ENCODE assay signal across 22 mouse cellular contexts in genomic region chr11:76459489-76459888, GRCm38 (mm10). TPM values are rescaled to one million over a fixed set of nuclear protein-coding genes. Genes with fewer than 3 reads are reported as not detected.
DNase-seq lines count a peak whose midpoint lies in the region; ATAC-seq and TF ChIP-seq lines count a peak whose summit lies in the region.
"Had no signal": no experiment of that assay in that cellular context is flagged by ENCODE, and none has a peak within 500 bp of the region (broad histone marks: within the 10 kb centered on the region; RNA-seq: fewer than 3 reads in every experiment).

No protein-coding gene starts in this region.

- no peak overlapping the region for H3K9ac ChIP-seq in forebrain, postnatal 0 days
- no peak overlapping the region for H3K9ac ChIP-seq in forebrain, embryonic 15.5 days (replicated peaks)
- H3K9ac ChIP-seq in midbrain, postnatal 0 days (replicated peaks; ENCODE audit: low read length, poor library complexity, severe bottlenecking): no peak overlapping the region
- H3K9ac ChIP-seq in midbrain, embryonic 13.5 days (replicated peaks): no peak overlapping the region
- H3K9ac ChIP-seq in stomach, postnatal 0 days (ENCODE audit: low read length): no peak overlapping the region
- H3K9ac ChIP-seq: embryonic facial prominence, embryonic 13.5 days; forebrain, embryonic 13.5 days; heart, embryonic 12.5 days; hindbrain, embryonic 15.5 days had no signal

- H3K4me3 ChIP-seq in forebrain, postnatal 0 days (ENCODE audit: low read depth, low read length): no peak overlapping the region
- H3K4me3 ChIP-seq in forebrain, embryonic 15.5 days: no peak overlapping the region
- no peak overlapping the region for H3K4me3 ChIP-seq in kidney, adult 2 months (ENCODE audit: insufficient read depth, low read depth, low read length)
- H3K4me3 ChIP-seq in midbrain, postnatal 0 days (ENCODE audit: low read depth, low read length): no peak overlapping the region
- H3K4me3 ChIP-seq in midbrain, embryonic 13.5 days (replicated peaks): no peak overlapping the region
- H3K4me3 ChIP-seq in stomach, postnatal 0 days (ENCODE audit: low read depth, low read length): no peak overlapping the region
- H3K4me3 ChIP-seq: embryonic facial prominence, embryonic 13.5 days; forebrain, embryonic 13.5 days; heart, embryonic 12.5 days; hindbrain, embryonic 10.5 days; hindbrain, embryonic 15.5 days had no signal

- TF ChIP-seq CTCF in forebrain, postnatal 0 days (IDR thresholded peaks at IDR 0.05; ENCODE audit: low read depth): peak; percentile 44
- 0 out of 2 replicates have a peak, but pooled peaks have one; percentile 3 for TF ChIP-seq CTCF in kidney, adult 2 months (conservative IDR thresholded peaks at IDR 0.05; ENCODE audit: insufficient read depth, insufficient read length, low read depth, low read length)
- TF ChIP-seq CTCF in midbrain, postnatal 0 days (IDR thresholded peaks at IDR 0.05): peak; percentile 50
- peak; percentile 43 for TF ChIP-seq CTCF in stomach, postnatal 0 days (IDR thresholded peaks at IDR 0.05; ENCODE audit: low read depth)

- H3K4me2 ChIP-seq in forebrain, postnatal 0 days (ENCODE audit: low read depth): no peak overlapping the region
- no peak overlapping the region for H3K4me2 ChIP-seq in forebrain, embryonic 15.5 days (replicated peaks)
- no peak overlapping the region for H3K4me2 ChIP-seq in midbrain, postnatal 0 days (ENCODE audit: low read depth, low read length, poor library complexity, severe bottlenecking)
- no peak overlapping the region for H3K4me2 ChIP-seq in midbrain, embryonic 13.5 days (replicated peaks)
- no peak overlapping the region for H3K4me2 ChIP-seq in stomach, postnatal 0 days (replicated peaks; ENCODE audit: low read depth)
- H3K4me2 ChIP-seq: embryonic facial prominence, embryonic 13.5 days; forebrain, embryonic 13.5 days; heart, embryonic 12.5 days; hindbrain, embryonic 15.5 days had no signal

- H3K27ac ChIP-seq in forebrain, postnatal 0 days (ENCODE audit: low read depth, low read length): no peak overlapping the region
- no peak overlapping the region for H3K27ac ChIP-seq in forebrain, embryonic 15.5 days (replicated peaks)
- H3K27ac ChIP-seq in kidney, adult 2 months (ENCODE audit: insufficient read depth, low read depth, low read length): no peak overlapping the region
- H3K27ac ChIP-seq in midbrain, postnatal 0 days (ENCODE audit: low read depth, low read length): no peak overlapping the region
- no peak overlapping the region for H3K27ac ChIP-seq in midbrain, embryonic 13.5 days
- no peak overlapping the region for H3K27ac ChIP-seq in stomach, postnatal 0 days (replicated peaks)
- H3K27ac ChIP-seq: embryonic facial prominence, embryonic 13.5 days; forebrain, embryonic 13.5 days; hindbrain, embryonic 10.5 days; hindbrain, embryonic 15.5 days had no signal

- H3K27me3 ChIP-seq in forebrain, postnatal 0 days (ENCODE audit: insufficient read depth, low read length): no peaks in the 10 kb centered on the region
- H3K27me3 ChIP-seq in forebrain, embryonic 15.5 days: no peaks in the 10 kb centered on the region
- no peaks in the 10 kb centered on the region for H3K27me3 ChIP-seq in kidney, adult 2 months (replicated peaks; ENCODE audit: control insufficient read depth, insufficient read depth, low read length)
- H3K27me3 ChIP-seq in midbrain, postnatal 0 days (ENCODE audit: insufficient read depth, low read length): no peaks in the 10 kb centered on the region
- no peaks in the 10 kb centered on the region for H3K27me3 ChIP-seq in midbrain, embryonic 13.5 days
- H3K27me3 ChIP-seq in stomach, postnatal 0 days (ENCODE audit: control insufficient read depth, insufficient read depth, low read length): no peaks in the 10 kb centered on the region
- H3K27me3 ChIP-seq: embryonic facial prominence, embryonic 13.5 days; forebrain, embryonic 13.5 days; heart, embryonic 12.5 days; hindbrain, embryonic 15.5 days; Patski had no signal

- peaks cover 88% of the 10 kb centered on the region for H3K36me3 ChIP-seq in forebrain, postnatal 0 days (ENCODE audit: insufficient read depth)
- H3K36me3 ChIP-seq in forebrain, embryonic 15.5 days: peaks cover 80% of the 10 kb centered on the region
- H3K36me3 ChIP-seq in kidney, adult 2 months (ENCODE audit: control insufficient read depth, insufficient read depth, low read length): no peaks in the 10 kb centered on the region
- peaks cover 50% of the 10 kb centered on the region for H3K36me3 ChIP-seq in midbrain, postnatal 0 days (ENCODE audit: insufficient read depth, low read length)
- peaks cover 87% of the 10 kb centered on the region for H3K36me3 ChIP-seq in midbrain, embryonic 13.5 days
- peaks cover 19% of the 10 kb centered on the region for H3K36me3 ChIP-seq in stomach, postnatal 0 days (ENCODE audit: control insufficient read depth, insufficient read depth, low read length)

- no peak for TF ChIP-seq POLR2A in kidney, adult 2 months (IDR thresholded peaks at IDR 0.05; ENCODE audit: low read depth, low read length)

- no peaks in the 10 kb centered on the region for H3K4me1 ChIP-seq in forebrain, postnatal 0 days (ENCODE audit: insufficient read depth)
- H3K4me1 ChIP-seq in forebrain, embryonic 15.5 days: peaks cover 16% of the 10 kb centered on the region
- H3K4me1 ChIP-seq in kidney, adult 2 months (ENCODE audit: control insufficient read depth, insufficient read depth, low read length): no peaks in the 10 kb centered on the region
- peaks cover 3% of the 10 kb centered on the region; the same call in 1 of the 2 replicates for H3K4me1 ChIP-seq in midbrain, postnatal 0 days (ENCODE audit: insufficient read depth, low read length)
- H3K4me1 ChIP-seq in midbrain, embryonic 13.5 days (replicated peaks): peaks cover 25% of the 10 kb centered on the region
- H3K4me1 ChIP-seq in stomach, postnatal 0 days (replicated peaks; ENCODE audit: control insufficient read depth, insufficient read depth): no peaks in the 10 kb centered on the region

- no peak for ATAC-seq in forebrain, postnatal 0 days
- ATAC-seq in forebrain, embryonic 15.5 days (replicated peaks): no peak
- no peak for ATAC-seq in midbrain, postnatal 0 days (ENCODE audit: low FRiP score)
- ATAC-seq in midbrain, embryonic 13.5 days: no peak
- no peak for ATAC-seq in stomach, postnatal 0 days (ENCODE audit: low FRiP score, low TSS enrichment)
- ATAC-seq: activated CD4-positive, CD25-positive, alpha-beta regulatory T cell, adult 4 months; CD4-positive, CD25-positive, alpha-beta regulatory T cell, adult 4 months; forebrain, embryonic 13.5 days; inflammation-experienced regulatory T-cells, adult 6 months; Patski had no signal

- H3K9me3 ChIP-seq in forebrain, postnatal 0 days (ENCODE audit: low read length): no peaks in the 10 kb centered on the region
- H3K9me3 ChIP-seq in forebrain, embryonic 15.5 days: no peaks in the 10 kb centered on the region
- H3K9me3 ChIP-seq in midbrain, postnatal 0 days (ENCODE audit: low read length): no peaks in the 10 kb centered on the region
- H3K9me3 ChIP-seq in midbrain, embryonic 13.5 days: no peaks in the 10 kb centered on the region
- no peaks in the 10 kb centered on the region for H3K9me3 ChIP-seq in stomach, postnatal 0 days (ENCODE audit: control insufficient read depth, low read length)
- H3K9me3 ChIP-seq: embryonic facial prominence, embryonic 13.5 days; forebrain, embryonic 13.5 days; heart, embryonic 12.5 days; hindbrain, embryonic 10.5 days; hindbrain, embryonic 15.5 days had no signal

- WGBS in forebrain, postnatal 0 days: 70% methylated on average over 3 of the region's 3 CpGs
- 76% methylated on average over 3 of the region's 3 CpGs for WGBS in forebrain, embryonic 15.5 days
- 71% methylated on average over 3 of the region's 3 CpGs for WGBS in kidney, adult 2 months
- WGBS in midbrain, postnatal 0 days: 71% methylated on average over 3 of the region's 3 CpGs
- WGBS in midbrain, embryonic 13.5 days: 74% methylated on average over 3 of the region's 3 CpGs
- WGBS in stomach, postnatal 0 days: 66% methylated on average over 3 of the region's 3 CpGs

- DNase-seq in forebrain, postnatal 0 days: no peak
- DNase-seq in kidney, adult 2 months: no peak
- DNase-seq in kidney, postnatal 10 days: no peak
- no peak for DNase-seq in midbrain, postnatal 0 days (ENCODE audit: low spot score)
- DNase-seq in stomach, postnatal 0 days (ENCODE audit: low spot score): no peak
- no peak for DNase-seq in urinary bladder, postnatal 4 days (ENCODE audit: low spot score in 2 of 2)
- DNase-seq: adrenal gland, postnatal 25 days; cerebellum, adult 11 months; cerebellum, adult 9-10 months; cerebellum, postnatal 25 days; gastrocnemius, postnatal 14 days had no signal

- no peak for TF ChIP-seq EP300 in stomach, postnatal 0 days (optimal IDR thresholded peaks at IDR 0.05)

RNA-seq across cellular contexts. Expression of gene Timm22, which starts 52.7 kb away (rescaled TPM):
- 48.6 and 56.6 TPM in 2 replicates for total RNA-seq in forebrain, postnatal 0 days (2014; rRNA removed)
- polyA plus RNA-seq in forebrain, postnatal 0 days (2015; fragmentation: Nextera tagmentation; extraction: Ambion mirVana): 93.2 and 98.2 TPM in 2 replicates
- polyA plus RNA-seq in forebrain, embryonic 15.5 days (2015; fragmentation: Nextera tagmentation; extraction: Ambion mirVana): 93.3 and 106 TPM in 2 replicates
- 16.1 and 17.4 TPM in 2 replicates for polyA plus RNA-seq in kidney, adult 2 months (2012; rRNA removed)
- 26.6 and 38.0 TPM in 2 replicates for total RNA-seq in midbrain, postnatal 0 days (2014; rRNA removed)
- polyA plus RNA-seq in midbrain, postnatal 0 days (2015; fragmentation: Nextera tagmentation; extraction: Ambion mirVana): 103 and 104 TPM in 2 replicates
- polyA plus RNA-seq in midbrain, embryonic 13.5 days (2015; fragmentation: Nextera tagmentation; extraction: Ambion mirVana): 96.3 and 102 TPM in 2 replicates
- polyA plus RNA-seq in stomach, postnatal 0 days (2015; fragmentation: Nextera tagmentation; extraction: Ambion mirVana): 75.7 and 82.1 TPM in 2 replicates
